Mouse (Mus musculus): ENCODE results near the gene Gm3033.
"Not testable (repeated sequence)": the region's sequence is repeated elsewhere in the genome, so short reads cannot be mapped to it uniquely, and the experiment has no call there.

Gene Gm3033

DNA sequence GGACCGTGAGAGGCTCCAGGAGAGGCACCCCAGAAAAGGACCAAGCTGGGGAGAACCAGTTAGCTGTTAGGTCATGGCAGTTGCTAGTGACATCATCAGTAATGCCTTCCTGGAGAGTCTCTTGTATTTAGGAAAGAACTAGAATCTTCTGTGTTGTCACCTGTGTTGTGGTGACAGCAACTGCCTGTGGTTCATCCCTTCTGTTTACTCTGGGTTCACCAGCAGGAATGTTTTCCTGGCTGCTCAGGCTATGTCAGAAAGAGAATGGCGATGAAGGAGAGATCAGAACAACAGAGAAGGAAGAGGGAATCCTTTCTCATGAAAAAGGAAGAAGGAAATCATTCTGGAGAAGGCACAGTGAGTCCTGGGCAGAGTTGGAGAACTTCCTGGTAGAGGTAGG is at the start of gene Gm3033:
TSS of gene Gm3033 (plus strand) at position 301 of the 400 bp plus-strand sequence.
- DNase-seq (ENCODE audit: low read depth): not testable (repeated sequence)

DNA sequence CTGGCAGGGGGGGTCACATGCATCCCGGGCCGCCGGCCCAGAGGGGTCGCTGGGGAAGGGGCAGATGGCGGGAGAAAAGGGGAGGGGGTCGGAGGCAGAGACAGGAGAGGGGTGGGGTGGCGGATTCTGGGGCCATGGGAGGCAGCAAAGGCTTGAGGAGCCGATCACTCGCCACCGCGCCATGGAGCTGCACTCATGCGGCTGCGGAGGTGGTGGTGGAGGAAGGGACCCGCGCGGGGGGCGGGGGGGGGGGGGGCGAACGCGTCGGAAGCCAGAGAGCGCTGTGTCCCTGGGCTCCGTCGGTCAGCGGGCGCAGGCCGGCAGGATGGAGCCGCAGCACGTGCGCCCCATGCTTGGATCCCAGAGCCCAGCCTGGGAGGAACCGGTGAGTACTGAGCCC is 36.3 kb upstream of the Gm3033 start, which contains the start of gene Gm3002:
TSS of gene Gm3002 (plus strand) at position 301 of the 400 bp plus-strand sequence.
- DNase-seq (ENCODE audit: low read depth): not testable (repeated sequence)

DNA sequence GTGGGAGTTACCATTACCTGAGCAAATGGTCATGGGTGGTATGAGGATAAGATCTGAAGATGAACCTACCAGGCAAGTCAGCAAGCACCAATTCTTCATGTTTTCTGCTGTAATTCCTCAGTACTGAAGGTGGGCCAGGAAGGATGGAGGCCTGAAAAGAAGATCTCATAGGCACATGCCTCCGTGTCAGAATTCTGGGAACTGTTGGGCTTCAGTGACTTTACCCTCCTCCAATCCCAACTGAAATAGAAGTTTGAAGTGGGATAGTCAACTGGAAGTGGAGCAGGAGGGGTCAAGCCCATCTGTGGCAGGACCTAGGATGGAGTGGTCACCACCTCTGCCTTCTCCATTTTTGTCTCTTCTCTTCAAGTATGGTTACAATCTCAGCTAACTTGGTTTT is 37.8 kb downstream of the Gm3033 start, which contains the start of gene Gm2916:
TSS of gene Gm2916 (plus strand) at position 301 of the 400 bp plus-strand sequence.
- DNase-seq (ENCODE audit: low read depth): not testable (repeated sequence)

Data from NIH3T3 (cell line).